Mouse (Mus musculus): ENCODE results near the gene Traf1. TPM values are rescaled to one million over a fixed set of nuclear protein-coding genes. Genes with fewer than 3 reads are reported as not detected.

The Traf1 gene
- polyA plus RNA-seq, 1 experiment from 2014 or later = 3.3 TPM

- no peaks in the 10 kb centered on the region for H3K9me3 ChIP-seq
- no peak overlapping the region for H3K9ac ChIP-seq
- ATAC-seq (ENCODE audit: low FRiP score, low read depth) = no peak
Observed at GRCm38 (mm10) chr2:34979459-34980011, 18.0 kb upstream of the Traf1 start.

GRCm38 (mm10) chr2:34978226-34978625 is 16.7 kb upstream of the Traf1 start:
- no peak overlapping the region for H3K4me3 ChIP-seq
- peaks cover 23% of the 10 kb centered on the region for H3K4me1 ChIP-seq
- H3K36me3 ChIP-seq = no peaks in the 10 kb centered on the region
- peaks cover 3% of the 10 kb centered on the region; the same call in 1 of the 2 replicates for H3K27me3 ChIP-seq
- ATAC-seq (ENCODE audit: low FRiP score, low read depth) = no peak
- H3K9me3 ChIP-seq = no peaks in the 10 kb centered on the region
- no peak overlapping the region for H3K27ac ChIP-seq
- H3K4me2 ChIP-seq (replicated peaks) = no peak overlapping the region
- H3K9ac ChIP-seq = no peak overlapping the region
- WGBS = 95% methylated on average over 2 of the region's 2 CpGs

More at GRCm38 (mm10) chr2:34979459-34980011, 18.0 kb upstream of the Traf1 start:
- Histone ChIP-seq H3K27me3 (peaks cover 3% of the 10 kb centered on the region), H3K4me2 (replicated peaks) (no peak overlapping the region), H3K4me1 (peaks cover 31% of the 10 kb centered on the region), H3K36me3 (no peaks in the 10 kb centered on the region), H3K4me3 (no peak overlapping the region), H3K27ac (no peak overlapping the region)
- 83% methylated on average over 3 of the region's 3 CpGs for WGBS

GRCm38 (mm10) chr2:34976945-34977658 is 15.5 kb upstream of the Traf1 start:
- Histone ChIP-seq H3K4me3 (no peak overlapping the region), H3K4me2 (replicated peaks) (no peak overlapping the region), H3K27ac (no peak overlapping the region), H3K36me3 (no peaks in the 10 kb centered on the region), H3K9me3 (no peaks in the 10 kb centered on the region), H3K4me1 (peaks cover 12% of the 10 kb centered on the region), H3K27me3 (peaks cover 3% of the 10 kb centered on the region; the same call in 1 of the 2 replicates), H3K9ac (no peak overlapping the region)
- ATAC-seq (ENCODE audit: low FRiP score, low read depth) = no peak
- WGBS = 85% methylated on average over 8 of the region's 8 CpGs

GRCm38 (mm10) chr2:34976447-34976846 is 14.9 kb upstream of the Traf1 start:
- 88% methylated on average over 6 of the region's 6 CpGs for WGBS
- Histone ChIP-seq H3K9me3 (no peaks in the 10 kb centered on the region), H3K27ac (no peak overlapping the region), H3K9ac (no peak overlapping the region), H3K36me3 (no peaks in the 10 kb centered on the region), H3K4me2 (replicated peaks) (no peak overlapping the region), H3K4me3 (no peak overlapping the region), H3K4me1 (peaks cover 5% of the 10 kb centered on the region), H3K27me3 (peaks cover 3% of the 10 kb centered on the region; the same call in 1 of the 2 replicates)
- no peak for ATAC-seq (ENCODE audit: low FRiP score, low read depth)

GRCm38 (mm10) chr2:34973087-34973486 is 11.5 kb upstream of the Traf1 start:
- no peaks in the 10 kb centered on the region for H3K27me3 ChIP-seq
- 0 out of 2 replicates have a peak, but pooled peaks cover 3% of the 10 kb centered on the region for H3K4me1 ChIP-seq
- H3K4me3 ChIP-seq = no peak overlapping the region
- no peak overlapping the region for H3K9ac ChIP-seq
- no peak for ATAC-seq (ENCODE audit: low FRiP score, low read depth)
- H3K27ac ChIP-seq = no peak overlapping the region
- H3K4me2 ChIP-seq (replicated peaks) = no peak overlapping the region
- H3K9me3 ChIP-seq = no peaks in the 10 kb centered on the region
- WGBS = 77% methylated on average over 8 of the region's 8 CpGs
- no peaks in the 10 kb centered on the region for H3K36me3 ChIP-seq

- Histone ChIP-seq H3K27me3 (no peaks in the 10 kb centered on the region), H3K36me3 (no peaks in the 10 kb centered on the region), H3K9me3 (no peaks in the 10 kb centered on the region), H3K27ac (no peak overlapping the region), H3K4me3 (no peak overlapping the region), H3K4me2 (replicated peaks) (no peak overlapping the region), H3K9ac (no peak overlapping the region), H3K4me1 (0 out of 2 replicates have a peak, but pooled peaks cover 3% of the 10 kb centered on the region)
- ATAC-seq (ENCODE audit: low FRiP score, low read depth) = no peak
- 49% methylated on average over 11 of the region's 11 CpGs for WGBS
Observed at GRCm38 (mm10) chr2:34971080-34971888, 9.7 kb upstream of the Traf1 start.

GRCm38 (mm10) chr2:34970092-34970750 is 8.6 kb upstream of the Traf1 start:
- Histone ChIP-seq H3K9me3 (no peaks in the 10 kb centered on the region), H3K4me2 (replicated peaks) (no peak overlapping the region), H3K4me3 (no peak overlapping the region), H3K4me1 (peaks cover 9% of the 10 kb centered on the region; the same call in 1 of the 2 replicates), H3K9ac (no peak overlapping the region), H3K27me3 (no peaks in the 10 kb centered on the region), H3K27ac (no peak overlapping the region), H3K36me3 (no peaks in the 10 kb centered on the region)
- no peak for ATAC-seq (ENCODE audit: low FRiP score, low read depth)
- 30% methylated on average over 9 of the region's 9 CpGs for WGBS

GRCm38 (mm10) chr2:34969166-34969565 is 7.6 kb upstream of the Traf1 start:
- Histone ChIP-seq H3K9me3 (no peaks in the 10 kb centered on the region), H3K4me3 (no peak overlapping the region), H3K36me3 (no peaks in the 10 kb centered on the region), H3K4me1 (peaks cover 15% of the 10 kb centered on the region; the same call in 1 of the 2 replicates), H3K4me2 (replicated peaks) (no peak overlapping the region), H3K27ac (no peak overlapping the region), H3K9ac (no peak overlapping the region), H3K27me3 (no peaks in the 10 kb centered on the region)
- whole genome bisulfite sequencing = 75% methylated on average over 7 of the region's 7 CpGs
- ATAC-seq (ENCODE audit: low FRiP score, low read depth) = no peak

GRCm38 (mm10) chr2:34966243-34966934 is 4.8 kb upstream of the Traf1 start:
- Histone ChIP-seq H3K9me3 (no peaks in the 10 kb centered on the region), H3K36me3 (no peaks in the 10 kb centered on the region)
- ATAC-seq (ENCODE audit: low FRiP score, low read depth) = no peak

GRCm38 (mm10) chr2:34965806-34966205 is 4.2 kb upstream of the Traf1 start:
- Histone ChIP-seq H3K27ac (no peak overlapping the region), H3K36me3 (no peaks in the 10 kb centered on the region), H3K4me3 (no peak overlapping the region), H3K9ac (no peak overlapping the region), H3K4me1 (peaks cover 23% of the 10 kb centered on the region; the same call in 1 of the 2 replicates), H3K27me3 (peaks cover 10% of the 10 kb centered on the region; the same call in 1 of the 2 replicates), H3K9me3 (no peaks in the 10 kb centered on the region), H3K4me2 (replicated peaks) (no peak overlapping the region)
- ATAC-seq (ENCODE audit: low FRiP score, low read depth) = no peak
- 77% methylated on average over 8 of the region's 8 CpGs for WGBS

More at GRCm38 (mm10) chr2:34966243-34966934, 4.8 kb upstream of the Traf1 start:
- H3K4me2 ChIP-seq (replicated peaks) = no peak overlapping the region
- no peak overlapping the region for H3K9ac ChIP-seq
- WGBS = 86% methylated on average over 8 of the region's 8 CpGs
- H3K4me1 ChIP-seq = peaks cover 18% of the 10 kb centered on the region; the same call in 1 of the 2 replicates
- 0 out of 2 replicates have a peak, but pooled peaks cover 5% of the 10 kb centered on the region for H3K27me3 ChIP-seq
- no peak overlapping the region for H3K27ac ChIP-seq
- no peak overlapping the region for H3K4me3 ChIP-seq

- Histone ChIP-seq H3K9ac (no peak overlapping the region), H3K4me2 (replicated peaks) (no peak overlapping the region; the same call in 1 of the 2 replicates), H3K4me1 (peaks cover 24% of the 10 kb centered on the region; the same call in 1 of the 2 replicates), H3K27ac (no peak overlapping the region), H3K4me3 (no peak overlapping the region), H3K9me3 (no peaks in the 10 kb centered on the region), H3K27me3 (peaks cover 10% of the 10 kb centered on the region; the same call in 1 of the 2 replicates), H3K36me3 (no peaks in the 10 kb centered on the region)
- ATAC-seq (ENCODE audit: low FRiP score, low read depth) = no peak
- WGBS = 32% methylated on average over 9 of the region's 9 CpGs
Observed at GRCm38 (mm10) chr2:34965293-34965692, 3.7 kb upstream of the Traf1 start.

Measured in limb, embryonic 13.5 days (tissue).